Mouse (Mus musculus): ENCODE data around the gene Xkr8. TPM values are rescaled to one million over a fixed set of nuclear protein-coding genes. Genes with fewer than 3 reads are reported as not detected.
"Not testable (repeated sequence)": the region's sequence is repeated elsewhere in the genome, so short reads cannot be mapped to it uniquely, and the experiment has no call there.

Xkr8 gene
- total and polyA plus RNA-seq, 2 experiments = 3.0 to 5.9 TPM

- TF ChIP-seq CTCF (IDR thresholded peaks at IDR 0.05; ENCODE audit: low read depth, low read length) (no peak), POLR2A (IDR thresholded peaks at IDR 0.05; ENCODE audit: extremely low read depth, insufficient read depth, low read length) (no peak)
- Histone ChIP-seq H3K4me3 (ENCODE audit: insufficient read depth, low read depth, low read length) (peak within 1 kb of the TSS; percentile 89), H3K9ac (ENCODE audit: low read depth, low read length) (peak within 1 kb of the TSS; percentile 80), H3K36me3 (ENCODE audit: control insufficient read depth, insufficient read depth, low read length) (peaks cover 2% of the 10 kb centered on the region; the same call in 1 of the 2 replicates), H3K27ac (replicated peaks; ENCODE audit: insufficient read depth, low read depth, low read length) (no peak within 1 kb of the TSS), H3K27me3 (ENCODE audit: control insufficient read depth, insufficient read depth, low read length) (no peaks in the 10 kb centered on the region), H3K4me1 (ENCODE audit: control insufficient read depth, insufficient read depth, low read length) (0 out of 2 replicates have a peak, but pooled peaks cover 5% of the 10 kb centered on the region), H3K79me2 (ENCODE audit: control insufficient read depth, insufficient read depth, low read length) (no peaks in the 10 kb centered on the region)
- WGBS = under 1% methylated on average over 71 of the region's 71 CpGs
- peak; percentile 99 for DNase-seq (ENCODE audit: extremely low read depth, low read depth, low spot score)
Measured at GRCm38 (mm10) chr4:132767914-132768876, 35.8 kb upstream of the Xkr8 start, which contains the start of gene Rpa2. Rpa2 (plus strand) TSS chr4:132768332.

DNA sequence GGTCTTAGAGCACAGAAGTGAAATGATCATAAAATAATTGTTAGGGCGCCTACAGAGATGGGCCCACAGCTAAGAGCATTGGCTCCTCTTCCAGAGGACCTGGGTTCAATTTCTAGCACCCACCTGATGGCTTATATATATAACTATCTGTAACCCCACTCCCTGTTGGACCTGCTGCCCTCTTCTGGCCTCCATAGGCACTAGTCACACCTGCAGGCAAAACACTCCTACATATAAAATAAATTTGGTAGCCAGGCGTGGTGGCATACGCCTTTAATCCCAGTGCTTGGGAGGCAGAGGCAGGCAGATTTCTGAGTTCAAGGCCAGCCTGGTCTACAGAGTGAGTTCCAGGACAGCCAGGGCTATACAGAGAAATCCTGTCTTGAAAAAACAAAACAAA lies 30.8 kb upstream of the Xkr8 start:
- not testable (repeated sequence) for DNase-seq (ENCODE audit: extremely low read depth, low read depth, low spot score); H3K79me2 ChIP-seq (ENCODE audit: control insufficient read depth, insufficient read depth, low read length); H3K27ac ChIP-seq (replicated peaks; ENCODE audit: insufficient read depth, low read depth, low read length); H3K36me3 ChIP-seq (ENCODE audit: control insufficient read depth, insufficient read depth, low read length); H3K4me1 ChIP-seq (ENCODE audit: control insufficient read depth, insufficient read depth, low read length); H3K27me3 ChIP-seq (ENCODE audit: control insufficient read depth, insufficient read depth, low read length); H3K9ac ChIP-seq (ENCODE audit: low read depth, low read length); H3K4me3 ChIP-seq (ENCODE audit: insufficient read depth, low read depth, low read length)
- 96% methylated on average over 3 of the region's 3 CpGs for WGBS

GRCm38 (mm10) chr4:132762602-132763001 lies 30.3 kb upstream of the Xkr8 start:
- no peaks in the 10 kb centered on the region for H3K79me2 ChIP-seq (ENCODE audit: control insufficient read depth, insufficient read depth, low read length)
- H3K4me1 ChIP-seq (ENCODE audit: control insufficient read depth, insufficient read depth, low read length) = peaks cover 6% of the 10 kb centered on the region
- no peaks in the 10 kb centered on the region for H3K36me3 ChIP-seq (ENCODE audit: control insufficient read depth, insufficient read depth, low read length)
- 63% methylated on average over 6 of the region's 6 CpGs for WGBS
- DNase-seq (ENCODE audit: extremely low read depth, low read depth, low spot score) = peak; percentile 22
- no peak overlapping the region for H3K9ac ChIP-seq (ENCODE audit: low read depth, low read length)
- no peaks in the 10 kb centered on the region for H3K27me3 ChIP-seq (ENCODE audit: control insufficient read depth, insufficient read depth, low read length)
- H3K4me3 ChIP-seq (ENCODE audit: insufficient read depth, low read depth, low read length) = no peak overlapping the region
- H3K27ac ChIP-seq (replicated peaks; ENCODE audit: insufficient read depth, low read depth, low read length) = no peak overlapping the region
- no peak for TF ChIP-seq CTCF (IDR thresholded peaks at IDR 0.05; ENCODE audit: low read depth, low read length)

GRCm38 (mm10) chr4:132760296-132760695 lies 27.9 kb upstream of the Xkr8 start:
- no peaks in the 10 kb centered on the region for H3K36me3 ChIP-seq (ENCODE audit: control insufficient read depth, insufficient read depth, low read length)
- no peak overlapping the region for H3K4me3 ChIP-seq (ENCODE audit: insufficient read depth, low read depth, low read length)
- H3K27ac ChIP-seq (replicated peaks; ENCODE audit: insufficient read depth, low read depth, low read length) = no peak overlapping the region
- H3K4me1 ChIP-seq (ENCODE audit: control insufficient read depth, insufficient read depth, low read length) = peaks cover 6% of the 10 kb centered on the region
- H3K27me3 ChIP-seq (ENCODE audit: control insufficient read depth, insufficient read depth, low read length) = no peaks in the 10 kb centered on the region
- no peak for TF ChIP-seq POLR2A (IDR thresholded peaks at IDR 0.05; ENCODE audit: extremely low read depth, insufficient read depth, low read length)
- no peak for TF ChIP-seq CTCF (IDR thresholded peaks at IDR 0.05; ENCODE audit: low read depth, low read length)
- WGBS = 7% methylated on average over 3 of the region's 3 CpGs
- peak; percentile 61 for DNase-seq (ENCODE audit: extremely low read depth, low read depth, low spot score)
- H3K9ac ChIP-seq (ENCODE audit: low read depth, low read length) = no peak overlapping the region
- H3K79me2 ChIP-seq (ENCODE audit: control insufficient read depth, insufficient read depth, low read length) = no peaks in the 10 kb centered on the region

DNA sequence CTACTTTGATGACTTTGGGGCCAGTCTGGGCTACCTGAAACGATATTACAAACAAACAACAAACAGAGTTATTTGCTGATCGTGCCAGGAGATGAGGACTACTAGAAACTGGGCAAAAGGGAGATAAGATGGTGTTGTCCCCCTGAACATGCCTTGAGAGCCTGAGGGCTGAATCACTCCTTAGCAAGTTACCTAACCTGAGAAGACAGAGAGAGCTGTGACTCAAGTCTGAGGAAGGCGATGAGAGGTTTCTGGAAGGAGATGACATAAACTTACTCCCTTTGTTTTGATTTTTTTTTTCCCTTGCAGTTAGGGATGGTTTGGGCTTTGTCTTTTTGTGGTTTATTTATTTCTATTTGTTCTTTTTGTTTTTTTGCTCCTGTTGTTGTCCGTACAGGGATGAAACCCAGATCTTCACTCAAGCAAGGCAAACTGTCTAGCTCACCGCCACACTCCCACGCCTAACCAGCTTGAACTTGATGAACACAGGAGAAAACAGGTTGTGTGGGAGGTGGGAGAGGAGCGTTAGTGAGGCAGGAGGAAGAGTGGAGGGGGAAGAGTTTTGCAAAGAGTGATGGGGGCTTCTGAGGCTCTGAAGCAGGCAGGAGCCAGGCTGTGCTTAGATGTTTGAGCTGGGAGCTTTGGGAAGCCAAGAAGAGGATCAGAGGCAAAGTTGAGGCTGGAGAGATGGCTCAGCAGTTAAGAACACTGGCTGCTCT lies 25.4 kb upstream of the Xkr8 start:
- Histone ChIP-seq H3K27ac (replicated peaks; ENCODE audit: insufficient read depth, low read depth, low read length) (no peak overlapping the region), H3K27me3 (ENCODE audit: control insufficient read depth, insufficient read depth, low read length) (no peaks in the 10 kb centered on the region), H3K4me1 (ENCODE audit: control insufficient read depth, insufficient read depth, low read length) (peaks cover 6% of the 10 kb centered on the region), H3K4me3 (ENCODE audit: insufficient read depth, low read depth, low read length) (no peak overlapping the region), H3K79me2 (ENCODE audit: control insufficient read depth, insufficient read depth, low read length) (no peaks in the 10 kb centered on the region), H3K36me3 (ENCODE audit: control insufficient read depth, insufficient read depth, low read length) (no peaks in the 10 kb centered on the region), H3K9ac (ENCODE audit: low read depth, low read length) (no peak overlapping the region)
- DNase-seq (ENCODE audit: extremely low read depth, low read depth, low spot score) = no peak
- no peak for TF ChIP-seq POLR2A (IDR thresholded peaks at IDR 0.05; ENCODE audit: extremely low read depth, insufficient read depth, low read length)
- no peak for TF ChIP-seq CTCF (IDR thresholded peaks at IDR 0.05; ENCODE audit: low read depth, low read length)
- 71% methylated on average over 7 of the region's 7 CpGs for WGBS

Measured in liver, adult 2 months (tissue).